Comparison of ENCODE assay signal across 20 mouse cellular contexts in the genomic region with DNA sequence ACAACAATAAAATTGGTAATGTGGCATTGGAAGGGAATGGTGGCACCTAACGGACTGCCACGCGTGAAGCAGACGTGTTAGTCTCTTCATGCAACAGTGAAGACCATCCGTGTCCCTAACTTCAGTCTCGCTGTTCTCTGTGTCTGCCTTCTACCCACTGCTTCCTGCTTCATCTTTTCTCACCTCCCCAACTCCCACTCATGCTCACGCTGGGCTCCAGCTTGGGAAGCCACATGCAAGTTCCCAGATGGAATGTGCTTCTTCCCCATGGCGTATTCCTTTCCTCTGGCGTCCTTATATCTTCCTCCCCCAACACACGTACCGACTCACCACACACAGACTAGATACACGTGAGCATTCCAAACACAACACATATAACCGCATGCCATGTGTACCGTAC.
DNase-seq lines count a peak whose midpoint lies in the region; ATAC-seq and TF ChIP-seq lines count a peak whose summit lies in the region.
"Had no signal": no experiment of that assay in that cellular context is flagged by ENCODE, and none has a peak within 500 bp of the region (broad histone marks: within the 10 kb centered on the region; RNA-seq: fewer than 3 reads in every experiment).

No protein-coding gene starts in this region.

- H3K4me3 ChIP-seq in layer of hippocampus, adult 2 months = no peak overlapping the region
- H3K4me3 ChIP-seq in midbrain, embryonic 13.5 days (replicated peaks) = no peak overlapping the region
- no peak overlapping the region for H3K4me3 ChIP-seq in midbrain, embryonic 16.5 days (ENCODE audit: low read depth, low read length)
- H3K4me3 ChIP-seq: forebrain, embryonic 10.5 days; heart, embryonic 10.5 days; hindbrain, embryonic 10.5 days; liver, embryonic 15.5 days had no signal

- no peak for TF ChIP-seq CTCF in layer of hippocampus, adult 2 months (conservative IDR thresholded peaks at IDR 0.05)

- H3K36me3 ChIP-seq in midbrain, embryonic 13.5 days = no peaks in the 10 kb centered on the region
- no peaks in the 10 kb centered on the region for H3K36me3 ChIP-seq in midbrain, embryonic 16.5 days (ENCODE audit: control insufficient read depth, insufficient read depth, low read length)
- H3K36me3 ChIP-seq: forebrain, embryonic 10.5 days; hindbrain, embryonic 10.5 days; liver, embryonic 15.5 days had no signal

- peak; percentile 44 to 70 for DNase-seq in layer of hippocampus, adult 2 months (ENCODE audit: low spot score in 2 of 2)
- DNase-seq in layer of hippocampus, adult 9-10 months (ENCODE audit: low spot score) = no peak
- peak; percentile 70 to 73 for DNase-seq in right cerebral cortex, adult 2 months (ENCODE audit: low spot score in 2 of 2)
- no peak for DNase-seq in right cerebral cortex, postnatal 4 days
- DNase-seq in right cerebral cortex, postnatal 10 days (ENCODE audit: low spot score in 2 of 2) = peak; percentile 33 to 54
- DNase-seq: B cell, adult 2 months; cerebellum, adult 2 months; cerebellum, postnatal 36 days; gastrocnemius, postnatal 25 days; kidney, adult 11 months; lung, postnatal 10 days; midbrain, embryonic 14.5 days; spleen, adult 18-20 months; thymus, adult 2 months had no signal

- 97% methylated on average over 14 of the region's 14 CpGs for WGBS in midbrain, embryonic 13.5 days
- WGBS in midbrain, embryonic 16.5 days = 97% methylated on average over 14 of the region's 14 CpGs

- no peak for ATAC-seq in midbrain, embryonic 13.5 days
- no peak for ATAC-seq in midbrain, embryonic 16.5 days

- peak overlapping the region; percentile 56 for H3K27ac ChIP-seq in layer of hippocampus, adult 2 months
- H3K27ac ChIP-seq in midbrain, embryonic 13.5 days = no peak overlapping the region
- H3K27ac ChIP-seq in midbrain, embryonic 16.5 days (ENCODE audit: low read length) = no peak overlapping the region
- H3K27ac ChIP-seq: forebrain, embryonic 10.5 days; heart, embryonic 10.5 days; hindbrain, embryonic 10.5 days; liver, embryonic 15.5 days had no signal

- H3K4me1 ChIP-seq in midbrain, embryonic 13.5 days (replicated peaks) = peaks cover 17% of the 10 kb centered on the region
- no peaks in the 10 kb centered on the region; the same call in 1 of the 2 replicates for H3K4me1 ChIP-seq in midbrain, embryonic 16.5 days (ENCODE audit: control insufficient read depth, insufficient read depth, low read length)

- no peak overlapping the region for H3K4me2 ChIP-seq in midbrain, embryonic 13.5 days (replicated peaks)
- H3K4me2 ChIP-seq in midbrain, embryonic 16.5 days (ENCODE audit: low read length) = no peak overlapping the region
- H3K4me2 ChIP-seq: liver, embryonic 15.5 days had no signal

- H3K27me3 ChIP-seq in midbrain, embryonic 13.5 days = no peaks in the 10 kb centered on the region
- no peaks in the 10 kb centered on the region for H3K27me3 ChIP-seq in midbrain, embryonic 16.5 days (ENCODE audit: control insufficient read depth, insufficient read depth, low read depth, low read length)
- H3K27me3 ChIP-seq: liver, embryonic 15.5 days had no signal

- H3K9me3 ChIP-seq in midbrain, embryonic 13.5 days = no peaks in the 10 kb centered on the region
- H3K9me3 ChIP-seq in midbrain, embryonic 16.5 days (replicated peaks; ENCODE audit: control insufficient read depth, low read length, poor library complexity, severe bottlenecking) = no peaks in the 10 kb centered on the region
- H3K9me3 ChIP-seq: forebrain, embryonic 10.5 days; heart, embryonic 10.5 days; hindbrain, embryonic 10.5 days; liver, embryonic 15.5 days had no signal

- H3K9ac ChIP-seq in midbrain, embryonic 13.5 days (replicated peaks) = no peak overlapping the region
- H3K9ac ChIP-seq in midbrain, embryonic 16.5 days (ENCODE audit: low read depth, low read length) = no peak overlapping the region
- H3K9ac ChIP-seq: liver, embryonic 15.5 days had no signal

Comparison
In these comparisons a context has a peak if more than half of its experiments do, and no peak if none do; other contexts are left out.
1. DNase-seq: peak in layer of hippocampus, adult 2 months (2 of 2), right cerebral cortex, adult 2 months (2 of 2) and right cerebral cortex, postnatal 10 days (2 of 2); none in layer of hippocampus, adult 9-10 months (single experiment) and right cerebral cortex, postnatal 4 days (single experiment).